Mouse (Mus musculus) heart, adult 2 months (tissue): Measurements from ENCODE around the gene B020004J07Rik.
"Not testable (repeated sequence)": the region's sequence is repeated elsewhere in the genome, so short reads cannot be mapped to it uniquely, and the experiment has no call there.

Experiments
- CTCF ChIP-seq: fragments of 200-600 bp; IDR thresholded peaks from 2 replicates; pipeline ENCODE4 v1.8.1; 2022; ENCODE audit warnings: antibody characterized with exemption, mild to moderate bottlenecking, moderate library complexity
- POLR2A ChIP-seq: fragments of 200-500 bp; IDR thresholded peaks from 2 replicates; pipeline ENCODE4 v1.6.1; 2011; ENCODE audit warnings: mild to moderate bottlenecking, low read depth, low read length, control low read depth; ENCODE audit not compliant: insufficient read depth

GRCm38 (mm10) chr4:101843923-101844322, at the start of gene B020004J07Rik:
- TF ChIP-seq CTCF, POLR2A: not testable (repeated sequence)
